Mouse (Mus musculus): ENCODE data around the gene Gipr.

Gene Gipr

DNA sequence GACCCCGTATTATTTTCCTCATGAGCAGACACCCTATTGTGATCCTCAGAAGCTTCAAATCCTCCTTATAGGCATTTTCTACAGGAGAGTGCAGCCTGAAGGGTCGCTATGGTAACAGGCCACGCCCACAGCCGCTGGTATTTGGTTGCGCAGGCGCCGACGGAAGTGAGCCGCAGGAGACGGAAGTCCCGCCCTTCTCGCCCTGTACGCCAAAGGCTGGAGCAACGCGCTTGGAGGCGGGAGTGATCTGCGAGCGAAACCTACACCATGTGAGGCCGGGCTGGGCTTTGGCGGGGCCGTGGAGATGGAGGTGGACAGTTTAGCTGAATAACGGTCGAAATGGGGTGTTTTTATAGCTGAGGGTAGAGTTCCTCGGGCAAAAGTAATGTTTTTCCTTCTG is 16.3 kb downstream of the Gipr start, which contains the start of gene Snrpd2:
TSS of gene Snrpd2 (plus strand) at position 97 of the 400 bp plus-strand sequence.
- in situ Hi-C loops (cut with MboI, MseI), result no loop called here

GRCm38 (mm10) chr7:19148875-19149541 is 16.9 kb downstream of the Gipr start, which contains the start of gene Qpctl:
Qpctl (minus strand) TSS chr7:19149291.
- in situ Hi-C loops (cut with MboI, MseI), result no loop called here

- in situ Hi-C loops (cut with MboI, MseI), result no loop called here
These were observed 17.6 kb downstream of the Gipr start for GRCm38 (mm10) chr7:19148180-19148874.

DNA sequence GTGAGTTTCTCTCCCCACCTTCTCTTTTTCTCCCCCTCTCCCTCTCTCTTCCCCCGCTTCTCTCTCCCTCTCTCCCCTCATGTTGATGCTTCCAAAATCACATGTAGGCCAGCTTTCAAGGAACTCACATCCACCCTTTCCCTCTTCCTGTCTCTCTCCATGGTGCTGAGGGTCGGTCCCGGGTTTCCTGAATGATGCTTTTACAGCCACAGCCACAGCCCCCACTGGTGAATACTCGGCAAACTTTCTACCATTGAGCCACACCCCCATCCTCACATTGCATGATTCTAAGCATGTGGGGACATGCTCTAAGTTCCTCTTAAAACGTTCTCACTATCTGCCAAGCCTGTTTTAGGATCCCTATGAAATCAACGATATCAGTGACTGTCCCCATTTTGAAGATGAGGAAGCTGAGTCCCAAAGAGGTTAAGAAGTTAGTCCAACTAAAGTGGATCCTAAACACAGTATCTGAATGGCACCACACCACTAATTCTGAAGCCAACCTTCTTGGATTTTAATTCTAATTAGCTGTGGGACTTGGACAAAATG is 18.4 kb downstream of the Gipr start:
- in situ Hi-C loops (cut with MboI, MseI), result no loop called here

DNA sequence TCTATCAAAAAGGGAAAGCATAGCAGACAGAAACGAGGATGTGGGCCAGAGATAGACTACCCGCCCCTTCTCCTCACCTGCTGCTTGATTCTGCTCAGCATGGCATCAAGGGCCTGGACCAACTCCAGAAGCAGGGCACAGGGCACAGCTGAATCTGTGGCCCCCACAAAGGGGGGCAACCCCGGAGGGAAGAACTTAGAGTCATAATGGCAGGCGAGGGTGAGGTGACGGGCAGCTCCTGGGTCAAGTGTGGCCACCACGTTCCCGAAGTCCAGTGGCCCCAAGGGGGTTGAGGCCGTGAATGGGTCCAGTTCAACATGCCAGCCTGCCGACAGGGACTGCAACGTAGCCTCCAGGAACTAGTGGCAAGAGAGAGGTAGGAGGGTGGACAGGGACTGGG is 19.1 kb downstream of the Gipr start:
- in situ Hi-C loops (cut with MboI, MseI), result no loop called here

GRCm38 (mm10) chr7:19137380-19137779 is 28.5 kb downstream of the Gipr start:
- in situ Hi-C loops (cut with MboI, MseI), result no loop called here

GRCm38 (mm10) chr7:19136673-19137334 is 29.1 kb downstream of the Gipr start:
- in situ Hi-C loops (cut with MboI, MseI), result no loop called here

DNA sequence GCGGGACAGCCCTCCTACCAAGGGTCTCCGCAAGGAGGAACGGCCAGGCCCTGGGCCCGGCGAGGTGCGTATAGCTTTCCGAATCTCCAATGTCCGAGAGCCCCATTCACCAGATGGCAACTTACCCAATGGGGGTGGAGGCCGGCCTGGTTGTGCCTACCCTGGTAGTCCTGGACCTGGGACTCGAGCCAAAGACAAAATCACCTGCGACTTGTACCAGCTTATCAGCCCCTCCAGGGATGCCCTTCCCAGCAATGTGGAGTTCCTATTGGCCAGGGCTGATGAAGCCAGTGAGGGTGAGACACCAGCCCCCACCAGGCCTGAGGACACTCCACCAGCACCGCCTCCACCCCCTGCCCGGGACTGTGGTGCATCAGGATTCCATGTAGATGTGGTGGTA is 29.8 kb downstream of the Gipr start:
- in situ Hi-C loops (cut with MboI, MseI), result no loop called here

- in situ Hi-C loops (cut with MboI, MseI), result no loop called here
These were observed 34.5 kb downstream of the Gipr start for GRCm38 (mm10) chr7:19131324-19131848.

- in situ Hi-C loops (cut with MboI, MseI), result no loop called here
These were observed 35.3 kb downstream of the Gipr start for GRCm38 (mm10) chr7:19130657-19131056.

- in situ Hi-C loops (cut with MboI, MseI), result no loop called here
These were observed 36.5 kb downstream of the Gipr start for GRCm38 (mm10) chr7:19129396-19129795.

DNA sequence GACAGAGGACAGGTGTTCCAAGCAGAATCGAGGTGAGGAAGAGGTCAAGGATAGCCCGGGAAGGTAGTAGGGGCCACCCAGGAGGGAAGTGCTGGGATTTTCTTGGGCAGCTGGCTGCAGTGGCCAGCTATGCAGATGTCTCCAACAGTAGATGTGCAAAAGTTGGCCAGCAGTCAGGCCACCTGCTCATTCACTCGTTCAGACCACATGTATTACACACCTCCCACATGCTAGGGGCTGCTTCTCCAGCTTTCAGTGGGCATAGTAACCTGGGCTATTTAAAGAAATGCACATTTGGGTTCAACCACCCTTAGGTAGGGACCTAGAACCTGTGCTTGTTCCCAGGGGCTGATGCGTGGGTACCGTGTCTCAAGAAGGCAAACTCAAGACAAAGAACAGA is 38.2 kb downstream of the Gipr start:
- in situ Hi-C loops (cut with MboI, MseI), result no loop called here

GRCm38 (mm10) chr7:19124713-19125112 is 41.2 kb downstream of the Gipr start:
- in situ Hi-C loops (cut with MboI, MseI), result no loop called here

GRCm38 (mm10) chr7:19121686-19122085 is 44.2 kb downstream of the Gipr start:
- in situ Hi-C loops (cut with MboI, MseI), result no loop called here

- in situ Hi-C loops (cut with MboI, MseI), result no loop called here
These were observed 46.1 kb downstream of the Gipr start, which contains the start of gene Fbxo46 for GRCm38 (mm10) chr7:19119631-19120429. Fbxo46 (plus strand) TSS chr7:19119859.

DNA sequence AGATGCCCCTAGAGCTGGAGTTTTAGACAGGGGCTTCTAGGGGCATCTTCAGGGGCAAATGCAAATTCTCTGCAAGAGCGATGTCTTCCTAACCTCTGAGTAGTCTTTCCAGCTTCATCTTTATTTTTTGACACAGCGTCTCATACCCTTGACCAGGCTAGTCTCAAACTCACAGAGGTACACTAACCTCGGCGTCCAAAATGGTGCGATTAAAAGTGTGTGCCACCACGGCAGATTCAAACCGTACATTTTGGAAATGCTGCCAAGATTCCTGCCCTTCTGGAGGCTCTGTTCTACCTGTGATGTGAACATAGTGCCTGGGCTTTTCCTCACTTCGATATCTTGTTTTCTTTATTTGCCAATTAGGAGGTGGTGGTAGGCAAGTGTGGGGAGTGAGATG is 46.8 kb downstream of the Gipr start:
- in situ Hi-C loops (cut with MboI, MseI), result no loop called here

GRCm38 (mm10) chr7:19118028-19118771 is 47.7 kb downstream of the Gipr start, which contains the start of gene Gm4969:
Gm4969 (minus strand) TSS chr7:19118368.
- in situ Hi-C loops (cut with MboI, MseI), result no loop called here

GRCm38 (mm10) chr7:19109565-19109964 is 56.4 kb downstream of the Gipr start:
- in situ Hi-C loops (cut with MboI, MseI), result no loop called here

DNA sequence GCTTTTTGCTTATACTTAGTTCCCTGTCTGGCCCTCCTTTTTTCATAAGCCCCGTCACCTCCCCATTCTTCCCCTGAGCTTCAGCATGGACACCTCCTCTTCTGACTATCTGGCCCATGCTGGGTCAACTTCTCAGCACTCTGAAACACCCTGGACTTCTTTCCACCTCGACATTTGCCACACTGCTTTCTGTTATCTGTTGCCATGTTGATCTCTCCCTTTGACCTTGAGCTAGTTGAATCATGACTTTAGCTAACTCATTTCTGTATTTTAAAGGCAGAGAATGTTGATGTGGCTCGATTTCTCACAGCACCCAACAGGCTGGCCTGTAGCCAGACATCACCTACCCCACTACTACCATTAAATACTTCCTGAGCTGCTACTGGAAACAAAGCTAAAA is 58.5 kb downstream of the Gipr start:
- in situ Hi-C loops (cut with MboI, MseI), result no loop called here

All from T-helper 1 cell (primary cell).